Mouse (Mus musculus) heart, embryonic 11.5 days (tissue): ENCODE data around the gene Camsap2. TPM values are rescaled to one million over a fixed set of nuclear protein-coding genes. Genes with fewer than 3 reads are reported as not detected.

ENCODE experiments used
- ATAC-seq: fragments of 200-750 bp; cut with Nextera tagmentation; replicated peaks from 2 replicates; pipeline ENCODE4 v1.8.0; 2017; ENCODE audit warnings: moderate library complexity; ENCODE audit not compliant: insufficient number of reproducible peaks, low FRiP score, low TSS enrichment
- H3K27ac ChIP-seq: fragments of 300-500 bp; sonication (generic); 2 replicates; pipeline ENCODE4 v1.5.1; 2014; ENCODE audit warnings: mild to moderate bottlenecking, low read depth, low read length
- H3K27me3 ChIP-seq: fragments of 300-500 bp; sonication (generic); 2 replicates; pipeline ENCODE4 v1.6.1; 2014; ENCODE audit warnings: mild to moderate bottlenecking, low read length, mixed read lengths; ENCODE audit not compliant: control insufficient read depth, insufficient read depth
- H3K36me3 ChIP-seq: fragments of 300-500 bp; sonication (generic); 2 replicates; pipeline ENCODE4 v1.6.1; 2014; ENCODE audit warnings: mild to moderate bottlenecking, low read length, moderate library complexity, mixed read lengths; ENCODE audit not compliant: control insufficient read depth, insufficient read depth
- H3K4me1 ChIP-seq: fragments of 300-500 bp; sonication (generic); 2 replicates; pipeline ENCODE4 v1.6.1; 2014; ENCODE audit warnings: low read length; ENCODE audit not compliant: control insufficient read depth, insufficient read depth
- H3K4me2 ChIP-seq: fragments of 300-500 bp; sonication (generic); 2 replicates; pipeline ENCODE4 v1.6.1; 2014; ENCODE audit warnings: mild to moderate bottlenecking, moderate library complexity
- H3K4me3 ChIP-seq: fragments of 300-500 bp; sonication (generic); 2 replicates; pipeline ENCODE4 v1.5.1; 2014; ENCODE audit warnings: low read depth, low read length
- H3K9ac ChIP-seq: fragments of 300-500 bp; sonication (generic); 2 replicates; pipeline ENCODE4 v1.6.1; 2014; ENCODE audit warnings: mild to moderate bottlenecking, low read depth, low read length, moderate library complexity
- H3K9me3 ChIP-seq: fragments of 300-500 bp; sonication (generic); replicated peaks from 2 replicates; pipeline ENCODE4 v1.6.1; 2016; ENCODE audit warnings: low read length; ENCODE audit not compliant: control insufficient read depth
- WGBS: fragments of 180-500 bp; shearing (Covaris S2); extraction: QIAGEN DNeasy Blood & Tissue Kit; methylation state at CpG from one replicate; pipeline ENCODE4 v1.1.7; 2014; ENCODE audit not compliant: insufficient replicate concordance; 5-methylcytosine and 5-hydroxymethylcytosine counted together
- polyA plus RNA-seq: library from polyadenylated mRNA; unstranded; fragments of >200 nt; fragmentation: Nextera tagmentation; extraction: Ambion mirVana; gene quantifications from 2 replicates; pipeline ENCODE4 v1.2.1, GENCODE M21; 2014

Gene Camsap2
- polyA plus RNA-seq, 1 experiment from 2014 or later, result 11.3 TPM

- ATAC-seq, result no peak
- WGBS, result 89% methylated on average over 3 of the region's 3 CpGs
- no peak overlapping the region for H3K9ac ChIP-seq
Measured at GRCm38 (mm10) chr1:136333512-136333911, 12.4 kb downstream of the Camsap2 start.

GRCm38 (mm10) chr1:136333071-136333470 lies 12.8 kb downstream of the Camsap2 start:
- ATAC-seq, result no peak
- H3K4me2 ChIP-seq, result no peak overlapping the region
- H3K27me3 ChIP-seq, result no peaks in the 10 kb centered on the region
- WGBS, result 89% methylated on average over 7 of the region's 7 CpGs
- H3K27ac ChIP-seq, result no peak overlapping the region
- H3K9ac ChIP-seq, result no peak overlapping the region
- H3K36me3 ChIP-seq, result no peaks in the 10 kb centered on the region
- no peaks in the 10 kb centered on the region for H3K9me3 ChIP-seq
- no peak overlapping the region for H3K4me3 ChIP-seq
- H3K4me1 ChIP-seq, result peaks cover 5% of the 10 kb centered on the region; the same call in 1 of the 2 replicates

More at GRCm38 (mm10) chr1:136333512-136333911, 12.4 kb downstream of the Camsap2 start:
- Histone ChIP-seq H3K27ac (no peak overlapping the region), H3K9me3 (no peaks in the 10 kb centered on the region), H3K27me3 (no peaks in the 10 kb centered on the region), H3K4me2 (no peak overlapping the region), H3K4me3 (no peak overlapping the region), H3K4me1 (peaks cover 5% of the 10 kb centered on the region; the same call in 1 of the 2 replicates), H3K36me3 (no peaks in the 10 kb centered on the region)

DNA sequence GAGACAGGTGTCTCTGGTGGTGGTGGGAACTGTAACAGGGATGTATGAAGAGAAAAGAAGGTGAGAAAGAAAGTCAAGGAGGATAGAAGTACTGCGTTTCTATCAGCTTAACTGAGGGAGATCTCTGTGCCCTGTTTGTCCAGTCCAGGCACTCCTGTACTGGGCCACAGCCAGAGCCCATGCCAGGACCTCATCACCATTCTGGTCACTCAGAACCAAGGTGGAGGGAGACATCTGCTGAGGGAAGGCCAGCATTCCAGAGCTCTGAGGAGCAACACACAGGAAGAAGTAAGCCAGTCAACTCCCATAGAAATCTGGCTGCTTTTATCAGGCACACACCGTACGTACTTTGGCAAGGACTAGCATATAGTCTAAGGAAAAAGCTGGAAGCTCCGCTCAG lies 14.1 kb downstream of the Camsap2 start:
- H3K27me3 ChIP-seq, result no peaks in the 10 kb centered on the region
- H3K27ac ChIP-seq, result no peak overlapping the region
- peaks cover 5% of the 10 kb centered on the region; the same call in 1 of the 2 replicates for H3K4me1 ChIP-seq
- 84% methylated on average over 4 of the region's 4 CpGs for WGBS
- H3K36me3 ChIP-seq, result no peaks in the 10 kb centered on the region
- no peak overlapping the region for H3K4me2 ChIP-seq
- no peaks in the 10 kb centered on the region for H3K9me3 ChIP-seq
- no peak overlapping the region for H3K4me3 ChIP-seq
- no peak for ATAC-seq
- H3K9ac ChIP-seq, result no peak overlapping the region

DNA sequence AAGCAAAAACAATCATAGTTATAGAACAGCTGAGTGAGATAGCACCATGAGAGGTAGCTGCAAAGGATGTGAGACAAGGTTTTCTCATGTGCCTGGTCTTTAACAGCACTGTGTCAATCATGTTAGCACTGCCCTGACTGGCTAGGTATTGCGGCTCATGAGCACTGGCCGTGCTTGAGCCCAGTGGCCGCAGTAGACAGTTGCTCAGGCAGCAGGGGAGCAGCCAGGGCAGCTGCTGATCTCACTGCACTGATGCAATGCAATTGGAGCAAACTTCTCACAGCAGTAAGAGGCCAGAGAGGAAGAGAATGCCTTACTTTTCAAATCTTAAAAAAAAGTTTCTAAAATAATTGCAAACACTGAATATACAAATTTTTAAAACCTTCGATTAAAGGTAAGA lies 16.5 kb downstream of the Camsap2 start:
- Histone ChIP-seq H3K36me3 (no peaks in the 10 kb centered on the region), H3K4me2 (no peak overlapping the region), H3K27me3 (no peaks in the 10 kb centered on the region), H3K9me3 (no peaks in the 10 kb centered on the region), H3K9ac (no peak overlapping the region), H3K27ac (no peak overlapping the region), H3K4me1 (peaks cover 19% of the 10 kb centered on the region), H3K4me3 (no peak overlapping the region)
- WGBS, result 79% methylated on average over 4 of the region's 4 CpGs
- ATAC-seq, result no peak

DNA sequence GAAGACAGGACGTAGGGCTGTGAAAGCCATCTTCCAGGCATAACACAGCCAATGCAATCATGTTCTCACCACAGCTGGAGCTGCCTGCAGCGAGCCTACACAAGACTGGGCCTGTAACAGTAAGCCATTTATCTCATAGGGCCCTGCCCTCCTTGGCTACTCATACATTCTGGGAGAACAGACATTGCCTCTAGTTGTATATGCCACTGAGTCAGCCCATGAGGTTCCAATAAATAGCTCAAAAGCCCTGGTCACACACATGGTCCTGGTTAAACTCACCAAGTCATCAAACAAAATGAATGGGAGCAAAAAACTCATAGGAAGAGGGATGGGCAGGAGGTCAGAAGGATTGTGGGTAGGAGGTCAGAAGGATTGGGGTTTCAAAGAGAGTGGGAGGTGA lies 17.3 kb downstream of the Camsap2 start:
- 0 out of 2 replicates have a peak, but pooled peaks cover 3% of the 10 kb centered on the region for H3K36me3 ChIP-seq
- 63% methylated on average over 2 of the region's 2 CpGs for WGBS
- H3K4me2 ChIP-seq, result no peak overlapping the region
- no peaks in the 10 kb centered on the region for H3K27me3 ChIP-seq
- peaks cover 19% of the 10 kb centered on the region for H3K4me1 ChIP-seq
- H3K9ac ChIP-seq, result no peak overlapping the region
- H3K27ac ChIP-seq, result no peak overlapping the region
- H3K9me3 ChIP-seq, result no peaks in the 10 kb centered on the region
- ATAC-seq, result no peak
- H3K4me3 ChIP-seq, result no peak overlapping the region

DNA sequence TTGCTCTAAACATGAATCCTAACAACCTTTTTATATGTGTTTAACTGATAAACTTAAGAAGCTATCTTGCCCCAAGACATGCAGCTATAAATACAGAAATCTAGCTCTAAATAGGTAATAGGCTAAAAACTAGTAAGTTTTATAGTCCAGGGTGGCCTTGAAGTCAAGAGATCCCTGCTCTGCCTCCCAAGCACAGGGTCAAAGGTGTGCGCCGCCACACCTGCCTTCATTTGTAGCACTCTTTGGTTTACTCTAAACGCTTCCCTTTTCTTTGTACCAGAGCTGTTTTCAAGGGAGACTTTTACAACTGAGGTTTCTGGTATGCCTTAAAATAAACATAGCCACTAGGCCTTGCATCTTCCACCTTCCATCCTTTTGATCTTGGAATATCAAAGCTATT lies 18.3 kb downstream of the Camsap2 start:
- Histone ChIP-seq H3K4me3 (no peak overlapping the region), H3K9ac (no peak overlapping the region), H3K4me1 (peaks cover 19% of the 10 kb centered on the region), H3K4me2 (no peak overlapping the region), H3K27ac (no peak overlapping the region), H3K27me3 (no peaks in the 10 kb centered on the region), H3K9me3 (no peaks in the 10 kb centered on the region), H3K36me3 (peaks cover 4% of the 10 kb centered on the region; the same call in 1 of the 2 replicates)
- WGBS, result 91% methylated on average over 3 of the region's 3 CpGs
- no peak for ATAC-seq

GRCm38 (mm10) chr1:136325933-136326332 lies 20.0 kb downstream of the Camsap2 start:
- Histone ChIP-seq H3K9ac (peak overlapping the region; percentile 24; the same call in 1 of the 2 replicates), H3K9me3 (no peaks in the 10 kb centered on the region), H3K4me2 (peak overlapping the region; percentile 29), H3K27me3 (no peaks in the 10 kb centered on the region), H3K27ac (peak overlapping the region; percentile 76), H3K4me1 (peaks cover 19% of the 10 kb centered on the region), H3K4me3 (no peak overlapping the region; the same call in 1 of the 2 replicates), H3K36me3 (peaks cover 5% of the 10 kb centered on the region; the same call in 1 of the 2 replicates)
- ATAC-seq, result peak; percentile 39; the same call in 1 of the 2 replicates
- 20% methylated on average over 4 of the region's 4 CpGs for WGBS

DNA sequence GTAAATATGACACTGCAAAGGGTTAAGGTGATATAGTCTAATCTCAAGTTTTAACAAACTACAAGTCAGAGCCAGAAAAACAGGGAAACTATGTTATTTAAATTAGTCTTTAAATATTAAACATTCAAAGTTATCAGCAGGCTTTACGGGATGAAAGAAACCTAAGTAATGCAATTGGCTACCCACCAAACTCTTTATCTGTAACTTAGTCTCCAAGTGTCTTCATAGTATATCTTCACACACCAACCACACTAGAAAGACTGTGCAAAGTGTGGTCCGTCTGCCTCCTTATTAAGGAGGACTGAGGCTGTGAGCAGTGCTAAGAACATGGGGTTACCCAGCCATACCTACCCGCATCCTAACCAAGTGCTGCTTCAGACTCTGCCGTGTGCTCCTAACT lies 23.6 kb downstream of the Camsap2 start:
- no peak overlapping the region for H3K27ac ChIP-seq
- peaks cover 14% of the 10 kb centered on the region for H3K4me1 ChIP-seq
- WGBS, result 86% methylated on average over 4 of the region's 4 CpGs
- H3K27me3 ChIP-seq, result no peaks in the 10 kb centered on the region
- H3K4me3 ChIP-seq, result no peak overlapping the region
- no peak for ATAC-seq
- no peaks in the 10 kb centered on the region for H3K9me3 ChIP-seq
- no peak overlapping the region for H3K4me2 ChIP-seq
- H3K9ac ChIP-seq, result no peak overlapping the region
- H3K36me3 ChIP-seq, result peaks cover 5% of the 10 kb centered on the region; the same call in 1 of the 2 replicates

DNA sequence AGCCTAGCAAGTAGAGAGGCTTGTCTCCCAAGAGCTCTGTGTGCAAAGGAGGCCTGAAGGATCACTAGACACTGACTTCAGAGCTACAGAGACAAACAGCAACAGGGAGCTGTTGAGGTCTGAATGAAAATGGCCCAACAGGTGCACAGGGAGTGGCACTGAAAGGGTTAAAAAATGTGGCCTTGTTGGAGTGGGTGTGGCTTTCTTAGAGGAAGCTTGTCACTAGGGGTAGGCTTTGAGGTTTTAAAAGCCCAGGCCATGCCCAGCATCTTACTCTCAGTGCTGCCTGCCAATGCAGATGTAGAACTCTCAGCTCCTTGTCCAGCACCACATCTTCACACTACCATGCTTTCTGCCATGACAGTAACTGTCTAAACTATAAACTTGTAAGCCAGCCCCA lies 29.6 kb downstream of the Camsap2 start:
- H3K4me1 ChIP-seq, result no peaks in the 10 kb centered on the region
- no peak for ATAC-seq

More for the DNA sequence above, 29.6 kb downstream of the Camsap2 start:
- Histone ChIP-seq H3K4me3 (no peak overlapping the region), H3K27me3 (no peaks in the 10 kb centered on the region), H3K4me2 (no peak overlapping the region), H3K36me3 (no peaks in the 10 kb centered on the region), H3K9ac (no peak overlapping the region), H3K9me3 (no peaks in the 10 kb centered on the region), H3K27ac (no peak overlapping the region)
